Mouse (Mus musculus) limb, embryonic 14.5 days (tissue): ENCODE measurements at regions not wholly inside any gene's neighbourhood (a gene's known extent, or its start where the extent isn't known, plus 50 kb on each side); places are given as distances from the start of the nearest gene placed in this dataset.

Experiments used
- ATAC-seq: fragments of 200-750 bp; cut with Nextera tagmentation; 2 replicates; pipeline ENCODE4 v1.8.0; 2017; ENCODE audit warnings: low read depth, moderate number of reproducible peaks, moderate TSS enrichment; ENCODE audit not compliant: low FRiP score
- DNase-seq: peaks from one replicate; pipeline ENCODE4 v3.0.0-alpha.2; 2015; ENCODE audit warnings: low spot score
- H3K27ac ChIP-seq: fragments of 300-500 bp; sonication (generic); replicated peaks from 2 replicates; pipeline ENCODE4 v1.5.1; 2014; ENCODE audit warnings: low read depth, mild to moderate bottlenecking, low read length, moderate library complexity, mixed read lengths
- H3K27me3 ChIP-seq: fragments of 300-500 bp; sonication (generic); 2 replicates; pipeline ENCODE4 v1.6.1; 2014; ENCODE audit warnings: low read length, mixed read lengths; ENCODE audit not compliant: control insufficient read depth, insufficient read depth
- H3K36me3 ChIP-seq: fragments of 300-500 bp; sonication (generic); 2 replicates; pipeline ENCODE4 v1.6.1; 2014; ENCODE audit warnings: mild to moderate bottlenecking, low read length, moderate library complexity, mixed read lengths; ENCODE audit not compliant: control insufficient read depth, insufficient read depth
- H3K4me1 ChIP-seq: fragments of 300-500 bp; sonication (generic); 2 replicates; pipeline ENCODE4 v1.6.1; 2014; ENCODE audit warnings: antibody characterized with exemption, low read length, mixed read lengths; ENCODE audit not compliant: control insufficient read depth, insufficient read depth
- H3K4me2 ChIP-seq: fragments of 300-500 bp; sonication (generic); replicated peaks from 2 replicates; pipeline ENCODE4 v1.6.1; 2014; ENCODE audit warnings: low read depth, mild to moderate bottlenecking, low read length, moderate library complexity; ENCODE audit not compliant: severe bottlenecking
- H3K4me3 ChIP-seq: fragments of 300-500 bp; sonication (generic); replicated peaks from 2 replicates; pipeline ENCODE4 v1.5.1; 2014; ENCODE audit warnings: low read length
- H3K9ac ChIP-seq: fragments of 300-500 bp; sonication (generic); 2 replicates; pipeline ENCODE4 v1.6.1; 2014; ENCODE audit warnings: mild to moderate bottlenecking, low read depth, low read length, moderate library complexity; ENCODE audit not compliant: severe bottlenecking
- H3K9me3 ChIP-seq: fragments of 300-500 bp; sonication (generic); 2 replicates; pipeline ENCODE4 v1.6.1; 2016; ENCODE audit warnings: low read length; ENCODE audit not compliant: control insufficient read depth
- POLR2A ChIP-seq: fragments of 200-500 bp; IDR thresholded peaks from 2 replicates; pipeline ENCODE4 v1.8.0; 2012; ENCODE audit warnings: inconsistent platforms, mild to moderate bottlenecking, moderate library complexity, borderline replicate concordance; ENCODE audit not compliant: insufficient read depth, insufficient read length; ENCODE audit errors: extremely low read depth
- whole genome bisulfite sequencing: fragments of 180-500 bp; shearing (Covaris S2); extraction: QIAGEN DNeasy Blood & Tissue Kit; methylation state at CpG from one replicate; pipeline ENCODE4 v1.1.7; 2014; 5-methylcytosine and 5-hydroxymethylcytosine counted together

- Histone ChIP-seq H3K27ac (peak overlapping the region; percentile 22; the same call in 1 of the 2 replicates), H3K4me2 (peak overlapping the region; percentile 46), H3K9ac (no peak overlapping the region), H3K27me3 (peaks cover 3% of the 10 kb centered on the region; the same call in 1 of the 2 replicates), H3K36me3 (no peaks in the 10 kb centered on the region), H3K4me1 (peaks cover 9% of the 10 kb centered on the region), H3K4me3 (peak overlapping the region; percentile 16; the same call in 1 of the 2 replicates), H3K9me3 (no peaks in the 10 kb centered on the region)
- peak; percentile 79 for DNase-seq
- ATAC-seq: peak; percentile 88
- 3% methylated on average over 25 of the region's 25 CpGs for WGBS
- 0 out of 2 replicates have a peak, but pooled peaks have one; percentile 6 for TF ChIP-seq POLR2A
Observed at GRCm38 (mm10) chr13:71458061-71458935, 505.2 kb downstream of the Irx1 start.

GRCm38 (mm10) chr13:71457550-71457949 lies 506.0 kb downstream of the Irx1 start:
- Histone ChIP-seq H3K4me2 (no peak overlapping the region), H3K9me3 (no peaks in the 10 kb centered on the region), H3K27ac (no peak overlapping the region), H3K36me3 (no peaks in the 10 kb centered on the region), H3K9ac (no peak overlapping the region), H3K4me3 (no peak overlapping the region), H3K4me1 (peaks cover 9% of the 10 kb centered on the region), H3K27me3 (peaks cover 3% of the 10 kb centered on the region; the same call in 1 of the 2 replicates)
- no peak for TF ChIP-seq POLR2A
- WGBS: 61% methylated on average over 3 of the region's 3 CpGs
- no peak for DNase-seq
- ATAC-seq: no peak

GRCm38 (mm10) chr13:71452258-71452657 lies 511.3 kb downstream of the Irx1 start:
- Histone ChIP-seq H3K9ac (no peak overlapping the region), H3K4me1 (no peaks in the 10 kb centered on the region; the same call in 1 of the 2 replicates), H3K27ac (peak overlapping the region; percentile 21; the same call in 1 of the 2 replicates), H3K9me3 (no peaks in the 10 kb centered on the region), H3K4me3 (no peak overlapping the region), H3K4me2 (no peak overlapping the region), H3K27me3 (peaks cover 3% of the 10 kb centered on the region; the same call in 1 of the 2 replicates), H3K36me3 (no peaks in the 10 kb centered on the region)
- no peak for ATAC-seq
- DNase-seq: no peak
- WGBS: 72% methylated on average over 5 of the region's 5 CpGs
- TF ChIP-seq POLR2A: no peak

- TF ChIP-seq POLR2A: no peak
- Histone ChIP-seq H3K27me3 (no peaks in the 10 kb centered on the region), H3K27ac (no peak overlapping the region), H3K4me1 (no peaks in the 10 kb centered on the region), H3K4me3 (no peak overlapping the region), H3K4me2 (no peak overlapping the region), H3K9me3 (no peaks in the 10 kb centered on the region), H3K36me3 (no peaks in the 10 kb centered on the region), H3K9ac (no peak overlapping the region)
- ATAC-seq: no peak
- whole genome bisulfite sequencing: 64% methylated on average over 2 of the region's 2 CpGs
- no peak for DNase-seq
Observed at GRCm38 (mm10) chr13:71437601-71438099, 525.9 kb downstream of the Irx1 start.

GRCm38 (mm10) chr13:71403654-71404560 lies 559.6 kb downstream of the Irx1 start:
- Histone ChIP-seq H3K27me3 (no peaks in the 10 kb centered on the region), H3K4me2 (no peak overlapping the region), H3K36me3 (no peaks in the 10 kb centered on the region), H3K27ac (no peak overlapping the region), H3K4me1 (no peaks in the 10 kb centered on the region), H3K9ac (no peak overlapping the region), H3K4me3 (no peak overlapping the region), H3K9me3 (no peaks in the 10 kb centered on the region)
- no peak for TF ChIP-seq POLR2A
- WGBS: 46% methylated on average over 21 of the region's 21 CpGs
- no peak for ATAC-seq
- no peak for DNase-seq
